Mouse (Mus musculus) G1E (cell line): Measurements from ENCODE around the gene Rpl10a.

ENCODE experiments used
- CTCF ChIP-seq: IDR thresholded peaks from 2 replicates; pipeline ENCODE4 v1.5.1; 2012; ENCODE audit warnings: low read depth, low read length, inconsistent platforms, mixed read lengths
- GATA1 ChIP-seq: IDR thresholded peaks from 2 replicates; pipeline ENCODE4 v1.6.1; 2012; ENCODE audit warnings: borderline replicate concordance, low read length, inconsistent platforms, mixed read lengths
- POLR2AphosphoS5 ChIP-seq: IDR thresholded peaks from 2 replicates; pipeline ENCODE4 v1.6.1; 2012; ENCODE audit warnings: low read depth, low read length, inconsistent platforms; ENCODE audit not compliant: insufficient replicate concordance

DNA sequence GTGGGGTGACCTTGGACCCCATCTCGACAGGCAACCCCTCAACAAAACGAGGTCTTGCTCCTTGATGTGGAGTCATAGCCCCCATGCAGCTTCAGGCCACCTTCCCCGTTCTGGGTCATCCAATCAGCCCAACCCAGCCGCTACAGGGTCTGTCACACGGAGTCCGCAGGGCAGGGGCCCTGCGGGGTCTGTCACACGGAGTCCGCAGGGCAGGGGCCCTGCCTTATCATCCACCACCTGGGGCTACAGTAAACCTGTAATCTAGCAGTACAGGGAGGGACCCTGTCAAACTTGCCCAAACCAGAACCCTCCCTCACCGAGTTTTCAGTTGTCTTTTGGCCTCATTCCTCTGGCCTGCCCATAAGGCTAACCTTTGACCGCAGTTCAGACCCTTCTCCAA lies 23.7 kb downstream of the Rpl10a start:
- TF ChIP-seq CTCF (no peak), GATA1 (no peak), POLR2AphosphoS5 (no peak)
